Mouse (Mus musculus) heart, adult 10 weeks (tissue): ENCODE results near the gene 1700028J19Rik. TPM values are rescaled to one million over a fixed set of nuclear protein-coding genes. Genes with fewer than 3 reads are reported as not detected.

ENCODE experiments used
- polyA plus RNA-seq: library from polyadenylated mRNA; stranded (reverse); fragments of 350-450 nt; fragmentation: Illumina TruSeq; extraction: RNeasy Lipid Tissue Mini Kit (QIAGEN cat#74804); gene quantifications from one replicate; pipeline ENCODE4 v1.2.3, GENCODE M21; 2014; ENCODE audit warnings: low read depth, low replicate concordance

The 1700028J19Rik gene
- polyA plus RNA-seq: 0.68 TPM

DNA sequence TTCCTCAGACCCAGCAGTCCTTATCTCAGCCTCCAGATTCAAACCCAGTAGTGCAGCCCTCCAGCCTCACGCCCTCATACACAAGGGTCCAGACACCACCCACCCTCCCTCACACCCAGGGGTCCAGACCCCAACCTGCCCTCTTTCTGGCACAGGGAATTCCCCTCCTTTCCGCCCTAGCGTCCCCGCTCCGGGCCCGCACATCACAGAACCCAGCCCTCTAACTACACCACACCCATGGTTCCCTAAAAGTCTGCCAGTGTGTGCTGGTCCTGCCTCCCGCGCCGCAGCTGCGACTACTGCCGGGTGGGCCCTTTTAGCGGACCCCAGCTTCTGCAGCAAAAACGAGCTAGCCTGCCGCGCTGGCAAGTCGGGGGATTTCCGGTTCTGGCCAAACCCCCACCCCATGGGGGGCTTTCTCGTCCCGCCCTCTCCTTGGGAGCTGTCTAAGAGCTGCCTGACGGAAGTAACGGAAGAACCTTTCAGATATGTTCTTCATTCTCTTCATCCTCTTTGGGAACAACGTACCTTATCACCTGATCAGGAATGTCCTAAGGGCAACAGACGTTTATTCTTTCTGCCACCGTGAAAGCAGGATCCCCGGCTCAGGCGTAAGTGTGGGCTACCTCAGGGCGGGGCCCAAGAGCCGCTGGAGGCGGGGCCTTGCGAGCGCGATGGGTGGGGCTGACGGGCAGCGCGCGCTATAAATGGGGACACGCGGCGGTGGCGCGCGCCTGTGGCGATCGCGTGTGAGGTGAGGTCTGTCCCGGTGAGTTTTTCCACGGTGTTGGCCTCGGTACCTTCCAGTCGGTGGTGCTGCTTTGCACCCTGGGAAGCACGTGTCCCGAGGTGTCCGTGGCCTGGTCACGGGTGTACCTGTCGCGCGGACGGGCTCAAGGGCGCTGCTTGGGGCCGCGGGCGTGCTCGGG lies at the start of gene 1700028J19Rik, which contains the start of gene 2410002F23Rik:
Gene 1700028J19Rik, minus strand, starts transcription at position 641 of the 929 bp plus-strand sequence.
Gene 2410002F23Rik, plus strand, starts transcription at position 668 of the 929 bp plus-strand sequence.

DNA sequence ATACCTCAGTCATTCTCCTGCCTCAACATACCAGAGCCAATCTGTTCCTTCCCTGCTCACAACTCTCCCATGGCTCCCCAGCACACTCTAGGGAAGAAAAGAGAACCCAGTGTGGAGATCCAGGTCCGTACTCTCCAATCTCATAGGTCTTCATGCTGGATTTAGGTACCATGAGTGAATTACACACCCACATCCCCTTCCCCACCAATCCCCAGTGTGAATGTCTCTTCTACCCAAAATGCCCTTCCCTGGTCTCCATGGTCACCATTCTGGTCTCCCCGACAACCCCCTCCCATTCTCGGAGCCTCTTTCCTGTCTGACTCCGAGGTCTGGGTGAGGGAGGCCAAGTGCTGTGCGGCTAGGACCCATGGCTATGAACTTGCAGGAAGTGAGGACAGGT lies 14.7 kb upstream of the 1700028J19Rik start, which contains the start of gene Gm15517:
Gene Gm15517, plus strand, starts transcription at position 301 of the 400 bp plus-strand sequence.

DNA sequence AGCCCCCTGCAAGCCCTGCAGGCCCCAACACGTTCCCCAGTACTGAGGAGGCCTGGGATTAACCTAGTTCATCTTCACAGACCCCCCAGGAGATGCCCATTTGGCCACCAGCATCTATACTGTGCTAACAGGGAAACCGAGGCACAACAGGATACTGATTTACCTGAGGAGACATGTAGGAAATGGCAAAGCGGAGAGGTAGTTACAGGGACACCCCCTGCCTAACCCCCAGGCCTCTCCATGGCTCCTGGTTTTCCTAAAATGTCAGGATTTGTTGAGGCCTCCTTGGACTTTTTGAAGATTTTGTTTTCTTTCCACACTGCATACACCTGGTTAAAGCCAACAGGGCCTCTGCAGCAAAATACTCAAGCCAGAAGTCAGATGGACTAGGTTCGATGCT lies 10.8 kb upstream of the 1700028J19Rik start, which contains the start of gene Acp4:
Gene Acp4, minus strand, starts transcription at position 101 of the 400 bp plus-strand sequence.

DNA sequence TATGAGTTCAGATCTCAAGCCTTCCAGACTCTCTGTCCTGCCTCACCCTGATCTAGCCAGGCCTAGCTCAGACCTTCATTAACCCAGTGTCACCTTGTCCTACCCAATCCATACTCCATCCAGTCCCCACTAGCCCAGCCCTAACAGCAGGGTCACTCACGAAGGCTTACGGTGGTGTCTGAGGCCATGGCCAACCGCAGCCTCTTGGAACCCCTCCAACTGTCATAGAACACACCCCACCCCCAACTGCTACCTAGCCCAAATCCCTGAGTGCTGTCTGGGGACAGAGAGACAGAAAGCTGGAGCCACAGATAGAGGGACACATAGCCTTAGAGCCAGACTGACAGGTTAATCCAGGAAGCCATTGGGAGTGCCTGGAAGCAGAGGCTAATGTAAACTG lies 10.6 kb downstream of the 1700028J19Rik start, which contains the start of gene Gm36864:
Gene Gm36864, plus strand, starts transcription at position 269 of the 400 bp plus-strand sequence.

DNA sequence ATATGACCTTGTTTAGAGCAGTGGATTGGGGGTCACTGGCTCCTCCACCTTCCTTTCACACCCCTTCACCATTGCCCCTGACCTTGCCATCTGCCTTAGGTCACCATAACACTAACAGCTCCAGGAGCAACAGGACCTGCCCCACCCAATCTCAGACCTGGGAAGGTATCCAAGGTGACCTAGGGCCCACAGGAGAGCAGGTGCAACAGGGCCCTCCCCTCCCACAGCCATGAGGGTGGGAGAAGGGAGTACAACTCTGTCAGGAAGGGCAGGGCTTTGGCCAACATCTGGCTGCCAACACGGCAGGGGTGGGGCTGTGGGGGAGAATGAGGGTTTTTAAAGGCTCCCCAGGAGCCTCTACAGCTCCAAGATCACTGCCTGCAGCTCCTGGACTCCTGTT lies 21.4 kb downstream of the 1700028J19Rik start, which contains the start of gene Klk1:
Gene Klk1, plus strand, starts transcription at position 285 of the 400 bp plus-strand sequence.

DNA sequence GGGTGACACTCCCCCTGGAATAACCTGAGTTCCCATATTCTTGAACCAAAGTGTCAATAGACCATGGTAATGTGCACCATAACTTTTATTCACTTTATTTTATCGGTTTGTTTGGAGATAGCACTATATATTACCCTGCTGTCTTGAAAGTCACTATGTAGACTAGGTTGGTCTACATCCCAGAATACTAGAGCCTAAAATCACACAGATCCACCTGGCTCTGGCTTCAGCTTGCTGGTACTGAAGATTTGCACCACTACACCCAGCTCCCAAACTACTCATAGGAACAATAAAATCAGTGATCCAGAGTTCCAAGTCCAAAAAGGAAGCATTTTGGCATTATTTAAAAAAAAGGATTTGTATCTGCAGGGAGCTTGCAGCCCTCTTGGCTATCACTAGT lies 30.9 kb downstream of the 1700028J19Rik start, which contains the start of gene Klk1b5:
Gene Klk1b5, plus strand, starts transcription at position 301 of the 400 bp plus-strand sequence.

DNA sequence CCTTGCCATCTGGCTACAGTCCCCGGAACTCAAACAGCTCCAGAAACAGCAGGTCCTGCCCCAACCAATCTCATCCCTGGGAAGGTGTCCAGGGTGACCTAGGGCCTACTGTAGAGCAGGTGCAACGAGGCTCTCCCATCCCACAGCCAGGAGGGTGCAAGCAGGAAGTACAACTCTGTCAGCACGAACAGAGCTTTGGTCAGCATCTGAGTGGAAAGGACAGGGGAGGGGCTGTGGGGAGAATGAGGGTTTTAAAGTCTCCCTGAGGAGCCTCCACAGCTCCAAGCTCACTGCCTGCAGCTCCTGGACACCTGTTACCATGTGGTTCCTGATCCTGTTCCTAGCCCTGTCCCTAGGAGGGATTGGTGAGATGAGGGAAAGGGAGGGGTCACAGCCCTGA lies 39.4 kb downstream of the 1700028J19Rik start, which contains the start of gene Klk1b4:
Gene Klk1b4, plus strand, starts transcription at position 301 of the 400 bp plus-strand sequence.

DNA sequence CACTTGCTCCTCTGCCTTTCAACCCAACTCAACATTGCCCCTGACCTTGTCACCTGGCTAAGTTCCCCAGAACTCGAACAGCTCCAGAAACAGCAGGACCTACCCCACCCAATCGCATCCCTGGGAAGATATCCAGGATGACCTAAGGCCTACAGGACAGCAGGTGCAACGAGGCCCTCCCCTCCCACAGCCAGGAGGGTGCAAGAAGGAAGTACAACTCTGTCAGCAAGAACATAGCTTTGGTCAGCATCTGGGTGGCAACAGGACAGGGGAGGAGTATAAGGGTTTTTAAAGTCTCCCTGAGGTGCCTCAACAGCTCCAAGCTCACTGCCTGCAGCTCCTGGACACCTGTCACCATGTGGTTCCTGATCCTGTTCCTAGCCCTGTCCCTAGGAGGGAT lies 48.6 kb downstream of the 1700028J19Rik start, which contains the start of gene Klk1b3:
Gene Klk1b3, plus strand, starts transcription at position 301 of the 400 bp plus-strand sequence.

DNA sequence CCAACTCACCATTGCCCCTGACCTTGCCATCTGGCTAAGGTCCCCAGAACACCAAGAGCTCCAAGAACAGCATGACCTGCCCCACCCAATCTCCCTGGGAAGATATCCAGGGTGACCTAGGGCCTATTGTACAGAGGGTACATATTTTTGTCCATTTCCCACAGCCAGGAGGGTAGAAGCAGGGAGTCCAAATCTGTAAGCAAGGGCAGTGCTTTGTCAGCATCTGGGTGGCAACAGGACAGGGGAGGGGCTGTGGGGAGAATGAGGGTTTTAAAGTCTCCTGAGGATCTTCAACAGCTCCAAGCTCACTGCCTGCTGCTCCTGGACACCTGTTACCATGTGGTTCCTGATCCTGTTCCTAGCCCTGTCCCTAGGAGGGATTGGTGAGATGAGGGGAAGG lies 58.6 kb downstream of the 1700028J19Rik start, which contains the start of gene Klk1b24:
Gene Klk1b24, plus strand, starts transcription at position 301 of the 400 bp plus-strand sequence.

Other genes starting within 250 kb of the 1700028J19Rik start
- 0.45 TPM for gene Klk1b26, start 234.5 kb downstream of the 1700028J19Rik start, polyA plus RNA-seq
- not detected for gene Klk1b27, start 194.4 kb downstream of the 1700028J19Rik start, polyA plus RNA-seq
- not detected for gene Klk1b21, start 144.4 kb downstream of the 1700028J19Rik start, polyA plus RNA-seq
- not detected for gene Klk1b22, start 134.0 kb downstream of the 1700028J19Rik start, polyA plus RNA-seq
- gene Klk1b16, start 109.9 kb downstream of the 1700028J19Rik start, polyA plus RNA-seq: not detected
- not detected for gene Klk1b24, start 58.5 kb downstream of the 1700028J19Rik start, polyA plus RNA-seq
- gene Klk1b3, start 48.5 kb downstream of the 1700028J19Rik start, polyA plus RNA-seq: not detected
- gene Klk1b4, start 39.3 kb downstream of the 1700028J19Rik start, polyA plus RNA-seq: not detected
- not detected for gene Klk1b5, start 30.8 kb downstream of the 1700028J19Rik start, polyA plus RNA-seq
- not detected for gene Klk1, start 21.3 kb downstream of the 1700028J19Rik start, polyA plus RNA-seq
- gene Gm36864, start 10.5 kb downstream of the 1700028J19Rik start, polyA plus RNA-seq: not detected
- 18.5 TPM for gene 2410002F23Rik, start within 50 bp of the 1700028J19Rik start, polyA plus RNA-seq
- not detected for gene Acp4, start 10.7 kb upstream of the 1700028J19Rik start, polyA plus RNA-seq
- gene Gm15517, start 14.8 kb upstream of the 1700028J19Rik start, polyA plus RNA-seq: not detected
- 1.3 TPM for gene Clec11a, start 60.2 kb upstream of the 1700028J19Rik start, polyA plus RNA-seq
- gene Shank1, start 63.6 kb upstream of the 1700028J19Rik start, polyA plus RNA-seq: 1.0 TPM
- 2.6 TPM for gene Syt3, start 137.4 kb upstream of the 1700028J19Rik start, polyA plus RNA-seq
- not detected for gene 1700008O03Rik, start 139.1 kb upstream of the 1700028J19Rik start, polyA plus RNA-seq
- 11.4 TPM for gene Lrrc4b, start 182.3 kb upstream of the 1700028J19Rik start, polyA plus RNA-seq
- 0.73 TPM for gene Aspdh, start 218.7 kb upstream of the 1700028J19Rik start, polyA plus RNA-seq
- gene Josd2, start 221.3 kb upstream of the 1700028J19Rik start, polyA plus RNA-seq: 151 TPM
- 83.3 TPM for gene Emc10, start 249.8 kb upstream of the 1700028J19Rik start, polyA plus RNA-seq
- 2.0 TPM for gene Fam71e1, start 249.9 kb upstream of the 1700028J19Rik start, polyA plus RNA-seq